Mouse (Mus musculus): ENCODE measurements around the gene Slc11a2. TPM values are rescaled to one million over a fixed set of nuclear protein-coding genes. Genes with fewer than 3 reads are reported as not detected.

The Slc11a2 gene
- total and polyA plus RNA-seq, 3 experiments, result 8.9 to 18.6 (median 13.0) TPM

DNA sequence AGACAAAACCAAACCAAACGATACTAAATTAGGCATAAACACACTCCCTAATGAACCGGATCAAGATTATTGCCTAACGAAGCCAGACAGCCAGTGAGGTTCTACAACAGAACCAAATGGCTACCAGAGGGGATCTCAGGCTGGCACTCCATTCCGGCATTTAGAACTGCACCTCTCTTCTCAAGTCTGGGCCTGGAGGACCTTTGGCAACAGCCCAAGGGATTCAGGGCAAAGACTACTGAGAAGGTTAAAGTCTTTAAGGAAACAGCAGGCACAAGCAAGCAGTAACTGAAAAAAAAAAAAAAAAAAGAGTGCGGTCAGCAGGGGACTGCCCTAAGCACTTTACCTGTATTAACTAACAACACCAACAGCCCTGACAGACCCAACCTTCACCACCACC, 37.2 kb upstream of the Slc11a2 start:
- Histone ChIP-seq H3K36me3 (replicated peaks in 1 of 2; ENCODE audit: control insufficient read depth in 1 of 2, insufficient read depth in 1 of 2, low read length in 1 of 2) (no peaks in the 10 kb centered on the region), H3K4me3 (replicated peaks in 1 of 3; ENCODE audit: low read depth in 2 of 3, low read length in 2 of 3, poor library complexity in 1 of 3) (no peak overlapping the region), H3K9me3 (replicated peaks; ENCODE audit: low read length) (no peaks in the 10 kb centered on the region), H3K79me2 (replicated peaks; ENCODE audit: control insufficient read depth, extremely low read depth, insufficient read depth, poor library complexity, severe bottlenecking) (no peaks in the 10 kb centered on the region), H3K4me2 (ENCODE audit: insufficient read depth, low read depth, poor library complexity, severe bottlenecking) (peak overlapping the region; percentile 18; the same call in 1 of the 2 replicates), H3K4me1 (ENCODE audit: control insufficient read depth in 1 of 2, insufficient read depth in 2 of 2) (peaks cover 8 to 29% of the 10 kb centered on the region in 2 experiments), H3K27ac (ENCODE audit: insufficient read depth, low read depth) (no peak overlapping the region), H3K27me3 (replicated peaks) (peaks cover 3% of the 10 kb centered on the region), H3K9ac (ENCODE audit: insufficient read depth, low read depth) (no peak overlapping the region)
- DNase-seq (ENCODE audit: extremely low read depth), result no peak
- TF ChIP-seq JUND (conservative IDR thresholded peaks at IDR 0.05; ENCODE audit: low read depth, low read length), result no peak
- TF ChIP-seq NELFE (IDR thresholded peaks at IDR 0.05; ENCODE audit: low read depth, low read length), result no peak
- TF ChIP-seq KAT2A (IDR thresholded peaks at IDR 0.05; ENCODE audit: insufficient replicate concordance, low read length), result no peak
- TF ChIP-seq SMC3 (IDR thresholded peaks at IDR 0.05; ENCODE audit: low read depth, low read length), result no peak
- no peak for TF ChIP-seq E2F4 (IDR thresholded peaks at IDR 0.05; ENCODE audit: insufficient replicate concordance, low read depth, low read length)
- dilution Hi-C loops (cut with MboI; ENCODE audit: extremely low pct_ligation_motif_present, extremely low pct_unique_long_range_greater_than_20kb, low sequenced_read_pairs) (no loop called here), in situ Hi-C loops (cut with MboI; ENCODE audit: low pct_ligation_motif_present, low pct_unique_long_range_greater_than_20kb, low sequenced_read_pairs) (loop anchor here (5.0 kb wide), 3 partner anchors 150 to 290 kb away; no protein-coding TSS in a partner anchor)

GRCm38 (mm10) chr15:100461646-100462045, 36.8 kb upstream of the Slc11a2 start:
- H3K9ac ChIP-seq (ENCODE audit: insufficient read depth, low read depth), result no peak overlapping the region
- H3K4me1 ChIP-seq (ENCODE audit: control insufficient read depth in 1 of 2, insufficient read depth in 2 of 2), result peaks cover 8 to 31% of the 10 kb centered on the region in 2 experiments
- dilution Hi-C loops (cut with MboI; ENCODE audit: extremely low pct_ligation_motif_present, extremely low pct_unique_long_range_greater_than_20kb, low sequenced_read_pairs) (no loop called here), in situ Hi-C loops (cut with MboI; ENCODE audit: low pct_ligation_motif_present, low pct_unique_long_range_greater_than_20kb, low sequenced_read_pairs) (loop anchor here (5.0 kb wide), 3 partner anchors 151 to 291 kb away; no protein-coding TSS in a partner anchor)
- H3K36me3 ChIP-seq (replicated peaks in 1 of 2; ENCODE audit: control insufficient read depth in 1 of 2, insufficient read depth in 1 of 2, low read length in 1 of 2), result no peaks in the 10 kb centered on the region
- H3K27ac ChIP-seq (ENCODE audit: insufficient read depth, low read depth), result no peak overlapping the region
- no peak overlapping the region for H3K4me3 ChIP-seq (replicated peaks in 1 of 3; ENCODE audit: low read depth in 2 of 3, low read length in 2 of 3, poor library complexity in 1 of 3)
- peaks cover 3% of the 10 kb centered on the region for H3K27me3 ChIP-seq (replicated peaks)
- H3K9me3 ChIP-seq (replicated peaks; ENCODE audit: low read length), result no peaks in the 10 kb centered on the region
- DNase-seq (ENCODE audit: extremely low read depth), result peak; percentile 47
- peak overlapping the region; percentile 41 for H3K4me2 ChIP-seq (ENCODE audit: insufficient read depth, low read depth, poor library complexity, severe bottlenecking)
- H3K79me2 ChIP-seq (replicated peaks; ENCODE audit: control insufficient read depth, extremely low read depth, insufficient read depth, poor library complexity, severe bottlenecking), result no peaks in the 10 kb centered on the region
- no peak for TF ChIP-seq USF1 (IDR thresholded peaks at IDR 0.05; ENCODE audit: low read depth, low read length)
- TF ChIP-seq PAX5 (IDR thresholded peaks at IDR 0.05; ENCODE audit: low read length), result no peak
- TF ChIP-seq JUND (conservative IDR thresholded peaks at IDR 0.05; ENCODE audit: low read depth, low read length), result no peak
- TF ChIP-seq CHD2 (IDR thresholded peaks at IDR 0.05; ENCODE audit: low read length), result peak; percentile 57; the same call in 1 of the 2 replicates
- no peak for TF ChIP-seq SIN3A (IDR thresholded peaks at IDR 0.05; ENCODE audit: low read length)
- no peak for TF ChIP-seq ZKSCAN1 (IDR thresholded peaks at IDR 0.05; ENCODE audit: borderline replicate concordance, low read depth, low read length)
- TF ChIP-seq GABPA (IDR thresholded peaks at IDR 0.05; ENCODE audit: insufficient replicate concordance, low read depth, low read length), result no peak
- no peak for TF ChIP-seq CHD1 (IDR thresholded peaks at IDR 0.05; ENCODE audit: low read depth, low read length)
- no peak for TF ChIP-seq ZMIZ1 (IDR thresholded peaks at IDR 0.05; ENCODE audit: low read depth, low read length)
- no peak for TF ChIP-seq JUN (IDR thresholded peaks at IDR 0.05; ENCODE audit: insufficient read depth, low read depth, low read length)
- peak; percentile 43 for TF ChIP-seq BHLHE40 (IDR thresholded peaks at IDR 0.05; ENCODE audit: low read depth, low read length)
- no peak for TF ChIP-seq ZC3H11A (IDR thresholded peaks at IDR 0.05; ENCODE audit: low read depth, low read length)
- TF ChIP-seq MAFK (IDR thresholded peaks at IDR 0.05; ENCODE audit: insufficient replicate concordance, low read length), result no peak
- no peak for TF ChIP-seq USF2 (conservative IDR thresholded peaks at IDR 0.05; ENCODE audit: low read depth, low read length)
- no peak for TF ChIP-seq HCFC1 (IDR thresholded peaks at IDR 0.05; ENCODE audit: low read depth, low read length)
- no peak for TF ChIP-seq TBP (conservative IDR thresholded peaks at IDR 0.05; ENCODE audit: low read depth, low read length)
- TF ChIP-seq E2F4 (IDR thresholded peaks at IDR 0.05; ENCODE audit: insufficient replicate concordance, low read depth, low read length), result no peak
- TF ChIP-seq MYC (IDR thresholded peaks at IDR 0.05; ENCODE audit: low read depth, low read length), result no peak
- TF ChIP-seq KAT2A (IDR thresholded peaks at IDR 0.05; ENCODE audit: insufficient replicate concordance, low read length), result no peak
- no peak for TF ChIP-seq CTCF (conservative IDR thresholded peaks at IDR 0.05 in 1 of 2, IDR thresholded peaks at IDR 0.05 in 1 of 2; ENCODE audit: low read depth in 2 of 2, low read length in 2 of 2)
- TF ChIP-seq NELFE (IDR thresholded peaks at IDR 0.05; ENCODE audit: low read depth, low read length), result no peak
- no peak for TF ChIP-seq RCOR1 (conservative IDR thresholded peaks at IDR 0.05; ENCODE audit: low read depth, low read length)
- no peak for TF ChIP-seq EP300 (IDR thresholded peaks at IDR 0.05; ENCODE audit: low read length)
- TF ChIP-seq IRF4 (IDR thresholded peaks at IDR 0.05; ENCODE audit: low read depth, low read length), result peak; percentile 29; the same call in 1 of the 2 replicates
- peak; percentile 43; the same call in 1 of the 2 replicates for TF ChIP-seq ZNF384 (IDR thresholded peaks at IDR 0.05; ENCODE audit: low read depth, low read length)
- TF ChIP-seq MXI1 (IDR thresholded peaks at IDR 0.05; ENCODE audit: low read depth, low read length), result peak; percentile 67; the same call in 1 of the 2 replicates
- TF ChIP-seq SMC3 (IDR thresholded peaks at IDR 0.05; ENCODE audit: low read depth, low read length), result no peak
- TF ChIP-seq TCF12 (IDR thresholded peaks at IDR 0.05; ENCODE audit: low read depth, low read length), result no peak
- no peak for TF ChIP-seq RAD21 (IDR thresholded peaks at IDR 0.05; ENCODE audit: low read depth, low read length)
- no peak for TF ChIP-seq NRF1 (IDR thresholded peaks at IDR 0.05; ENCODE audit: low read depth, low read length)
- 0 out of 2 replicates have a peak, but pooled peaks have one; percentile 20 for TF ChIP-seq ELF1 (IDR thresholded peaks at IDR 0.05; ENCODE audit: low read depth, low read length)
- TF ChIP-seq MAZ (IDR thresholded peaks at IDR 0.05; ENCODE audit: low read depth, low read length), result no peak

Data from CH12.LX (cell line).